Mouse (Mus musculus) heart, postnatal 0 days (tissue): ENCODE results near the gene Ly6g6e. TPM values are rescaled to one million over a fixed set of nuclear protein-coding genes. Genes with fewer than 3 reads are reported as not detected.

ENCODE experiments used
- ATAC-seq: fragments of 200-750 bp; cut with Nextera tagmentation; 2 replicates; pipeline ENCODE4 v1.8.0; 2017; ENCODE audit warnings: low read depth, moderate number of reproducible peaks, moderate library complexity; ENCODE audit not compliant: insufficient read depth
- DNase-seq: peaks from one replicate; pipeline ENCODE4 v3.0.0-alpha.2; 2016; ENCODE audit warnings: low spot score
- H3K27ac ChIP-seq: fragments of 300-500 bp; sonication (generic); 2 replicates; pipeline ENCODE4 v1.5.1; 2014; ENCODE audit warnings: low read depth, mild to moderate bottlenecking
- H3K27me3 ChIP-seq: fragments of 300-500 bp; sonication (generic); 2 replicates; pipeline ENCODE4 v1.6.1; 2014; ENCODE audit warnings: low read length, mixed read lengths; ENCODE audit not compliant: control insufficient read depth, insufficient read depth
- H3K36me3 ChIP-seq: fragments of 300-500 bp; sonication (generic); replicated peaks from 2 replicates; pipeline ENCODE4 v1.6.1; 2014; ENCODE audit warnings: low read length, mixed read lengths; ENCODE audit not compliant: control insufficient read depth, insufficient read depth
- H3K4me1 ChIP-seq: fragments of 300-500 bp; sonication (generic); 2 replicates; pipeline ENCODE4 v1.6.1; 2014; ENCODE audit warnings: antibody characterized with exemption; ENCODE audit not compliant: control insufficient read depth, insufficient read depth
- H3K4me2 ChIP-seq: fragments of 300-500 bp; sonication (generic); 2 replicates; pipeline ENCODE4 v1.6.1; 2014; ENCODE audit warnings: low read depth, mild to moderate bottlenecking, low read length, moderate library complexity
- H3K4me3 ChIP-seq: fragments of 300-500 bp; sonication (generic); 2 replicates; pipeline ENCODE4 v1.5.1; 2014; ENCODE audit warnings: low read depth, low read length
- H3K9ac ChIP-seq: fragments of 300-500 bp; sonication (generic); replicated peaks from 2 replicates; pipeline ENCODE4 v1.6.1; 2014; ENCODE audit warnings: low read depth, low read length, mixed read lengths
- H3K9me3 ChIP-seq: fragments of 300-500 bp; sonication (generic); replicated peaks from 2 replicates; pipeline ENCODE4 v1.6.1; 2016; ENCODE audit warnings: low read length; ENCODE audit not compliant: control insufficient read depth
- CTCF ChIP-seq: IDR thresholded peaks from 2 replicates; pipeline ENCODE4 v1.5.1; 2016; ENCODE audit warnings: antibody characterized with exemption, control low read depth, low read depth
- EP300 ChIP-seq: IDR thresholded peaks from 2 replicates; pipeline ENCODE4 v1.6.1; 2016; ENCODE audit warnings: antibody characterized with exemption, low read depth
- WGBS: fragments of 180-500 bp; shearing (Covaris S2); extraction: QIAGEN DNeasy Blood & Tissue Kit; methylation state at CpG from one replicate; pipeline ENCODE4 v1.1.7; 2014; 5-methylcytosine and 5-hydroxymethylcytosine counted together
- polyA plus RNA-seq: library from polyadenylated mRNA; unstranded; fragments of >200 nt; fragmentation: Nextera tagmentation; extraction: Ambion mirVana; gene quantifications from 2 replicates; pipeline ENCODE4 v1.2.1, GENCODE M21; 2015
- total RNA-seq: library from RNA; depleted of rRNA; stranded (reverse); fragments of >200 nt; gene quantifications from 2 replicates; pipeline ENCODE4 v1.2.3, GENCODE M21; 2014; ENCODE audit warnings: low replicate concordance

The Ly6g6e gene
- total and polyA plus RNA-seq, 2 experiments from 2014 or later, result 0.22 to 1.6 TPM

GRCm38 (mm10) chr17:35044904-35045806 lies 31.5 kb upstream of the Ly6g6e start:
- peak overlapping the region; percentile 61 for H3K4me3 ChIP-seq
- no peaks in the 10 kb centered on the region for H3K9me3 ChIP-seq
- H3K36me3 ChIP-seq, result no peaks in the 10 kb centered on the region
- H3K4me2 ChIP-seq, result peak overlapping the region; percentile 96
- 51% methylated on average over 7 of the region's 7 CpGs for WGBS
- no peak for DNase-seq
- peak overlapping the region; percentile 77 for H3K9ac ChIP-seq
- peak overlapping the region; percentile 93 for H3K27ac ChIP-seq
- peaks cover 34% of the 10 kb centered on the region for H3K4me1 ChIP-seq
- TF ChIP-seq CTCF, result no peak
- no peak for TF ChIP-seq EP300
- ATAC-seq, result no peak
- no peaks in the 10 kb centered on the region for H3K27me3 ChIP-seq

GRCm38 (mm10) chr17:35045807-35046680 lies 30.7 kb upstream of the Ly6g6e start:
- DNase-seq (no peak), ATAC-seq (peak; percentile 52; the same call in 1 of the 2 replicates)
- peak overlapping the region; percentile 77 for H3K9ac ChIP-seq
- H3K4me3 ChIP-seq, result peak overlapping the region; percentile 61
- peaks cover 34% of the 10 kb centered on the region for H3K4me1 ChIP-seq
- H3K36me3 ChIP-seq, result no peaks in the 10 kb centered on the region
- no peaks in the 10 kb centered on the region for H3K9me3 ChIP-seq
- 4% methylated on average over 48 of the region's 48 CpGs for WGBS
- TF ChIP-seq EP300 (no peak), CTCF (no peak)
- peak overlapping the region; percentile 96 for H3K4me2 ChIP-seq
- H3K27me3 ChIP-seq, result no peaks in the 10 kb centered on the region
- peak overlapping the region; percentile 93 for H3K27ac ChIP-seq

- WGBS, result 2% methylated on average over 33 of the region's 33 CpGs
- peak within 1 kb of the TSS; percentile 77 for H3K9ac ChIP-seq
- H3K4me1 ChIP-seq, result peaks cover 34% of the 10 kb centered on the region
- no peaks in the 10 kb centered on the region for H3K36me3 ChIP-seq
- no peak for TF ChIP-seq CTCF
- no peak for TF ChIP-seq EP300
- peak within 1 kb of the TSS; percentile 61 for H3K4me3 ChIP-seq
- ATAC-seq (peak; percentile 91), DNase-seq (peak; percentile 98)
- peak within 1 kb of the TSS; percentile 96 for H3K4me2 ChIP-seq
- peak within 1 kb of the TSS; percentile 98 for H3K27ac ChIP-seq
- no peaks in the 10 kb centered on the region for H3K9me3 ChIP-seq
- H3K27me3 ChIP-seq, result no peaks in the 10 kb centered on the region
Observed at GRCm38 (mm10) chr17:35046681-35047455, 29.8 kb upstream of the Ly6g6e start, which contains the start of gene Msh5. Gene Msh5, minus strand, starts transcription at chr17:35046745.

DNA sequence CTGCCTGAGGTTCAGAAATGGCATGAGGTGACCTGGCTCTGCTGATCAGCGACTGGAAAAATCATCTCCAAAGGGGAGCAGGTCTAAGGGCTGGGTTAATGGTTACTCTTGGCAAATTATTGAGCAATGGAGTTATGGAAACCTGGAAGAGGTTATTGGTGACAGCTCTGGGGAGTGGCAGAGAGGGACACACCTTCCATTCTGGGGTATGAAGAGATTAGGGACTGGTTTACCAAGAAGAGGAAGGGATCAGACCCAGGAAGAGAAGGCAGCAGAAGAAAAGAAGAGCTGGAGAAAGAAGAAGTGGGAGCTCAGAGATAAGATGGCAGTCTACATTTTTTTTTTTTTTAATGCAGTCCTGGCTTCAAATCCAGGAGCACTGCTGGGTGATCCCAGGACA lies 29.0 kb upstream of the Ly6g6e start:
- DNase-seq (no peak), ATAC-seq (no peak)
- Histone ChIP-seq H3K4me2 (peak overlapping the region; percentile 36), H3K27ac (peak overlapping the region; percentile 98), H3K9ac (no peak overlapping the region), H3K4me1 (peaks cover 34% of the 10 kb centered on the region), H3K4me3 (no peak overlapping the region), H3K9me3 (no peaks in the 10 kb centered on the region), H3K36me3 (peaks cover 3% of the 10 kb centered on the region), H3K27me3 (no peaks in the 10 kb centered on the region)
- WGBS, result 36% methylated on average over 1 of the region's 1 CpGs
- no peak for TF ChIP-seq CTCF
- no peak for TF ChIP-seq EP300
